Mouse (Mus musculus) neural tube, embryonic 11.5 days (tissue): ENCODE measurements at regions not wholly inside any gene's neighbourhood (a gene's known extent, or its start where the extent isn't known, plus 50 kb on each side); places are given as distances from the start of the nearest gene placed in this dataset.

Experiments used
- ATAC-seq: fragments of 200-750 bp; cut with Nextera tagmentation; 2 replicates; pipeline ENCODE4 v1.8.0; 2017; ENCODE audit warnings: moderate number of reproducible peaks, mild to moderate bottlenecking, moderate TSS enrichment, moderate library complexity; ENCODE audit not compliant: insufficient read depth, low FRiP score, low TSS enrichment
- DNase-seq: peaks from one replicate; pipeline ENCODE4 v3.0.0-alpha.2; 2015; ENCODE audit warnings: low spot score
- H3K27ac ChIP-seq: fragments of 300-500 bp; sonication (generic); 2 replicates; pipeline ENCODE4 v1.5.1; 2014; ENCODE audit warnings: low read depth, mild to moderate bottlenecking, low read length
- H3K27me3 ChIP-seq: fragments of 300-500 bp; sonication (generic); 2 replicates; pipeline ENCODE4 v1.6.1; 2014; ENCODE audit warnings: mild to moderate bottlenecking, low read length, mixed read lengths; ENCODE audit not compliant: control insufficient read depth, insufficient read depth
- H3K36me3 ChIP-seq: fragments of 300-500 bp; sonication (generic); 2 replicates; pipeline ENCODE4 v1.6.1; 2014; ENCODE audit warnings: mild to moderate bottlenecking, low read length, moderate library complexity, mixed read lengths; ENCODE audit not compliant: control insufficient read depth, insufficient read depth
- H3K4me1 ChIP-seq: fragments of 300-500 bp; sonication (generic); 2 replicates; pipeline ENCODE4 v1.6.1; 2014; ENCODE audit warnings: low read length, mixed read lengths; ENCODE audit not compliant: control insufficient read depth, insufficient read depth
- H3K4me2 ChIP-seq: fragments of 300-500 bp; sonication (generic); 2 replicates; pipeline ENCODE4 v1.6.1; 2014; ENCODE audit warnings: low read depth, mild to moderate bottlenecking, moderate library complexity
- H3K4me3 ChIP-seq: fragments of 300-500 bp; sonication (generic); 2 replicates; pipeline ENCODE4 v1.5.1; 2014; ENCODE audit warnings: low read depth, low read length
- H3K9ac ChIP-seq: fragments of 300-500 bp; sonication (generic); 2 replicates; pipeline ENCODE4 v1.6.1; 2014; ENCODE audit warnings: mild to moderate bottlenecking, low read length
- H3K9me3 ChIP-seq: fragments of 300-500 bp; sonication (generic); 2 replicates; pipeline ENCODE4 v1.6.1; 2016; ENCODE audit warnings: low read length; ENCODE audit not compliant: control insufficient read depth
- WGBS: fragments of 180-500 bp; shearing (Covaris S2); extraction: QIAGEN DNeasy Blood & Tissue Kit; methylation state at CpG from one replicate; pipeline ENCODE4 v1.1.7; 2014; 5-methylcytosine and 5-hydroxymethylcytosine counted together

DNA sequence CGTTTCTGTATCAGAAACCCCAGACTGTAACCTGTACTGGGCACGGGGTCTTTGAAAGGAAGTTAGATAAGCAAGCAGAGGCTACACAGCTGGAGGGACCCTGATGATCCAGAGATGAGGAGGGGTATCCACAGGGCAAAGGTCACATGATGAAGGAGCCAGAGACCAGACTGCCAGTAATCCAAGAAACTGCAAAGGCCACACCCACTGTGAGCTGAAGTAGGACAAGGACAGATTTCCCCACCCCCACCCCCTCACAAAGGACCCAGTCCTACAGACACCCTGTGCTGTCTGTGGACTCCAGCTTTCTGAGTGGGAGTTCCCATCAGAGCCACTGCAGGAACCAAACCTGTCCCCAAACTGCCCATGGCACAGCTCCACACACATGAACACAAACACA lies 124.9 kb upstream of the A430005L14Rik start:
- 78% methylated on average over 2 of the region's 2 CpGs for WGBS
- H3K4me2 ChIP-seq, result no peak overlapping the region

DNA sequence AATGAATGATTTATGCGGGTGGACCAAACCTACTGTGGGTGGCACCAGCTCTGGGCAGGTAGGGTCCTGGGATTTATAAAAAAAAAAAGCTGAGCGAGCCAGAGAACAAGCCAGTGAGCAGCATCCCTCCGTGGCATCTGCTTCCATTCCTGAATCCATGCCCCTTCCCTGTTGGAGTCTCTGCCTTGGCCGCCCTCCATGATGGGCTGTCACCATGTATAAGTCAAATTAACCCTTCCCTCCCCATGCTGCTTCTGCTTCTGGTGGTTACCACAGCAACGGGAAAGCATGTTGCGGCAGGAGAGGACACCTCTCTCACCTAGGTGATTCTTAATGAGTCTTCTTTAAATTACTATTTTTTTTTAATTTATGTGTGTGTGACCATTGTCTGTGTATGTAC lies 112.3 kb upstream of the A430005L14Rik start:
- no peak for DNase-seq
- H3K4me1 ChIP-seq, result no peaks in the 10 kb centered on the region
- H3K9me3 ChIP-seq, result no peaks in the 10 kb centered on the region
- H3K36me3 ChIP-seq, result no peaks in the 10 kb centered on the region
- no peak overlapping the region for H3K4me3 ChIP-seq
- ATAC-seq, result no peak
- no peaks in the 10 kb centered on the region for H3K27me3 ChIP-seq
- no peak overlapping the region for H3K27ac ChIP-seq
- 92% methylated on average over 6 of the region's 6 CpGs for WGBS
- no peak overlapping the region for H3K4me2 ChIP-seq
- no peak overlapping the region for H3K9ac ChIP-seq

More for the DNA sequence above, 124.9 kb upstream of the A430005L14Rik start:
- Histone ChIP-seq H3K4me3 (no peak overlapping the region), H3K9me3 (no peaks in the 10 kb centered on the region), H3K9ac (no peak overlapping the region), H3K4me1 (no peaks in the 10 kb centered on the region), H3K27me3 (no peaks in the 10 kb centered on the region), H3K36me3 (no peaks in the 10 kb centered on the region), H3K27ac (no peak overlapping the region)
- DNase-seq, result no peak
- ATAC-seq, result no peak

DNA sequence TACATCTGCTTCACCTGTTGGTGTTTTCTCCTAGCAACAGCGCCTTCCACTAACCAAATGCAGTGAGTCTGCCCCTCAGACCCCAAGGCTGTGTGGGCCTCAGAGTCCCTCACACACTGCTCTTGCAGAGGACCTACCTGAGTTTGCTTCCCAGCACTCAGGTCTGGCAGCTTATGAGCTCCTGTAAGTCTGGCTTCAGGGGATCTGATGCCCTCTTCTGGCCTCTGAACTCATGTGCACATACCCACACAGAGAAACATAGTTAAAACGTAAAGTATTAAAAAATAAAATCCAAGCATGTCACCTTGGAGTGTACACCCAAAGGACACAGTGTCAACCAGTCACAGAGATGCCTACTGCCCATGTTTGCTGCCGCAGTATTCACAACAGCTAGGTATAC lies 108.8 kb upstream of the A430005L14Rik start:
- Histone ChIP-seq H3K9me3 (no peaks in the 10 kb centered on the region), H3K4me2 (no peak overlapping the region), H3K27ac (no peak overlapping the region), H3K36me3 (no peaks in the 10 kb centered on the region), H3K27me3 (no peaks in the 10 kb centered on the region), H3K9ac (no peak overlapping the region), H3K4me1 (no peaks in the 10 kb centered on the region), H3K4me3 (no peak overlapping the region)
- WGBS, result 79% methylated on average over 3 of the region's 3 CpGs
- DNase-seq (no peak), ATAC-seq (no peak)

DNA sequence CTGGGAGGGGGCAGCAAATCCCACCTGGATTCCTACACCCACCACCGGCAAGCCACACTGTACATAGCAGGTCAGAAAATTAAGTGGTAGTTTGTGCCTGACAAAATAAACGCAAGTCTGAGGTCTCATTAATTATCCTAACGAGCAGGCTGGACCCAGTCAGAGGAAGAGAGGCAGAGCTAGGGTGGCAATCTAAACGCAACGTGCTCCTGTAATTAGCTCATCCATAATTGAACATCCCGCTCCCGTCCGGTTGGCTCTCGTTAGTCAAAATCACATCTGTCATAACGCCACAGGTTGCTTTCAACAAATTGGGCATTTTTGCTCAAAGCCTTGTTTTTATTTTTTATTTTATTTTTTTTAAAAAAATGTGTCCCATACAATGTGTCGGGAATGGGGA lies 106.9 kb upstream of the A430005L14Rik start:
- Histone ChIP-seq H3K4me1 (0 out of 2 replicates have a peak, but pooled peaks cover 4% of the 10 kb centered on the region), H3K9me3 (no peaks in the 10 kb centered on the region), H3K4me3 (no peak overlapping the region), H3K27ac (no peak overlapping the region), H3K4me2 (no peak overlapping the region), H3K27me3 (no peaks in the 10 kb centered on the region), H3K36me3 (no peaks in the 10 kb centered on the region), H3K9ac (no peak overlapping the region)
- ATAC-seq (no peak), DNase-seq (no peak)
- WGBS, result 63% methylated on average over 11 of the region's 11 CpGs

DNA sequence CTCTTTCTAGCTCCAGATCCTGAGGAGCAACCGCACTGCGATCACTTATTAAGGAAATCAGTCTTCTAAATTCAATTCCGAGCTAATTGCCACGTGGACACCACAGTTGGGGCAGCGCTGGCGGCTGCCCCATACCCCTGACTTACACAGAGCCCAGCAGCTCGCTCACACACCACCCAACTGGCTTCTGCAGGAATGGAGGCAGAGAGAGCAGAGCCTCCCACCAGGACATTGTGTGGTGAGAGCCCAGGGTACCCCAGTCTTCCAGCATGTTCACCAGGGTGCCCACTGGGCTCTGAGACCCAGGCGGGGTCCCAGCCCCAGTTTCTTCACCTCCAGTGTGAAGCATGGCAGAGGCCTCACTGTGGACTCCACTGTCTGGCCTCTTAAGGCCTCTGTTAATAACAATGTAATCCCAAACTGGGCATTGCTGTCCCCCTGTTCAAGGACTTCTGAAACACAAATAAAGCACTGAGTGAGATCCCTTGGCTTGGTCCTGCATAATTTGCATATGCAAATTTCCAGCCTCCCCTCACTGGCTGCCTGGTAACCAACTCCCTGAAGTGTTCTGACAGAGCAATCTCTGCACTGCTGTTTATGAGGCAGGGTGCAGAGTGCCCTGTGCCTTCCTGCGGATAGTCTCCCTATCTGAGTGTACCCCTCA lies 102.8 kb upstream of the A430005L14Rik start:
- Histone ChIP-seq H3K27ac (no peak overlapping the region), H3K4me2 (no peak overlapping the region), H3K9me3 (no peaks in the 10 kb centered on the region), H3K9ac (no peak overlapping the region), H3K4me1 (0 out of 2 replicates have a peak, but pooled peaks cover 4% of the 10 kb centered on the region), H3K36me3 (no peaks in the 10 kb centered on the region), H3K4me3 (no peak overlapping the region), H3K27me3 (no peaks in the 10 kb centered on the region)
- ATAC-seq (no peak; the same call in 1 of the 2 replicates), DNase-seq (no peak)
- 73% methylated on average over 9 of the region's 9 CpGs for WGBS

DNA sequence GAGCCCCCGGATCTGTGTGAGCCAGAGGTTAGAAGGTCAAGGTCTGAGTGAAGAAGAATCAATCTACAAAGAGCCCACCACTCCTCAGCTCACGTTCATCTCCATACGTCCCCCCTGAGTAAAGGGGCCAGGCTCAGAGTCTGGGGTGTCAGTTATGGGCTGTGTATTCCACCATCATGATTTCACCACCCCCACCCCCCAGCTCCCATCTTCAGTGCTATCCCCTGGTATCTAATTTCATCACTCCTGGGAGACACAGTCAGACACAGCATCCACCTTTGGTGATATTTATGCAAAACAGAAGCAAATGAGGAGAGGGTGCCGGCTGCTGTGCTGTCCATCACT lies 102.3 kb upstream of the A430005L14Rik start:
- DNase-seq (no peak), ATAC-seq (no peak)
- Histone ChIP-seq H3K4me1 (0 out of 2 replicates have a peak, but pooled peaks cover 4% of the 10 kb centered on the region), H3K27ac (no peak overlapping the region), H3K27me3 (no peaks in the 10 kb centered on the region), H3K36me3 (no peaks in the 10 kb centered on the region), H3K9me3 (no peaks in the 10 kb centered on the region), H3K4me3 (no peak overlapping the region), H3K9ac (no peak overlapping the region), H3K4me2 (no peak overlapping the region)
- 66% methylated on average over 4 of the region's 4 CpGs for WGBS

DNA sequence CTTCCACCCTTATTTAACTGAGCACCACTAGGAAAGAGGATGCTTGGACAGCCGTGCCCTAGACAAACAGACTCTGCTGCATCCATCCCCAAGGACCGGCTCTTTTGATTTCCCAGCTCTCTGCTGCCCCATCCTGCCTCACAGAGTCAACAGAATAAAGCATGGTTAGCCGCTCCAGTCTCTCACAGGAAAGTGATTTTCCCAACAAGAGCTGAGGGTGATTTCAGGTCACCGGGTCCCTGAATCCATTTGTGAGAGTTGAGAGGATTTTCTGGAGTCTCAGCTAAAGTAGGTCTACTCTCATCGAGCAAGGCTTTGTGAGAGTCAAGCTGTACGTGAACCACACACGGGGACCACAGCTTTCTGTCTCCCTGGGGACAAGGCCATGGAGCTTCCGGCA lies 95.6 kb upstream of the A430005L14Rik start:
- no peaks in the 10 kb centered on the region for H3K36me3 ChIP-seq
- ATAC-seq (no peak), DNase-seq (no peak)
- H3K4me3 ChIP-seq, result no peak overlapping the region
- no peak overlapping the region for H3K27ac ChIP-seq
- no peak overlapping the region for H3K4me2 ChIP-seq
- H3K4me1 ChIP-seq, result no peaks in the 10 kb centered on the region
- no peaks in the 10 kb centered on the region for H3K27me3 ChIP-seq
- 68% methylated on average over 8 of the region's 8 CpGs for WGBS
- no peaks in the 10 kb centered on the region for H3K9me3 ChIP-seq
- H3K9ac ChIP-seq, result no peak overlapping the region

DNA sequence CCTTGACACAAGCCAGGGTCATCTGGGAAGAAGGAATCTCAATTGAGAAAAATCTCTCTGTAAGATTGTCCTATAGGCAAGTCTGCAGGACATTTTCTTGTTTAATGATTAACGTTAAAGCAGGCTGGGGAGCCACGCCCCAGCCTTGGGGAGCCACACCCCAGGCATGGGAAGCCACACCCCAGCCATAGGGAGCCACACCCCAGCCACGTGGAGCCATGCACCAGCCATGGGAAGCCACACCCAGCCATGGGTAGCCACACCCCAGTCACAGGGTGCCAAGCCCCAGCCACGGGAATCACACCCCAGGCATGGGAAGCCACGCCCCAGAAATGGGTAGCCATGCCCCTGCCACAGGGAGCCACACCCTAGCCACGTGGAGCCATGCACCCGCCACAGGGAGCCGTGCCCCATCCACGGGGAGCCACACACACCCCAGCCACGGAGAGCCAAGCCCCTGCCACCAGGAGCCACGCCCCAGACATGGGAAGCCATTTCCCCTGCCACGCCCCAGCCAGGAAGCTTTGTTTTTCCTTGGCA lies 94.8 kb upstream of the A430005L14Rik start:
- Histone ChIP-seq H3K4me3 (no peak overlapping the region), H3K36me3 (no peaks in the 10 kb centered on the region), H3K27ac (no peak overlapping the region), H3K4me2 (no peak overlapping the region), H3K4me1 (no peaks in the 10 kb centered on the region), H3K9ac (no peak overlapping the region), H3K9me3 (no peaks in the 10 kb centered on the region), H3K27me3 (no peaks in the 10 kb centered on the region)
- no peak for DNase-seq
- WGBS, result 82% methylated on average over 12 of the region's 12 CpGs
- ATAC-seq, result no peak

DNA sequence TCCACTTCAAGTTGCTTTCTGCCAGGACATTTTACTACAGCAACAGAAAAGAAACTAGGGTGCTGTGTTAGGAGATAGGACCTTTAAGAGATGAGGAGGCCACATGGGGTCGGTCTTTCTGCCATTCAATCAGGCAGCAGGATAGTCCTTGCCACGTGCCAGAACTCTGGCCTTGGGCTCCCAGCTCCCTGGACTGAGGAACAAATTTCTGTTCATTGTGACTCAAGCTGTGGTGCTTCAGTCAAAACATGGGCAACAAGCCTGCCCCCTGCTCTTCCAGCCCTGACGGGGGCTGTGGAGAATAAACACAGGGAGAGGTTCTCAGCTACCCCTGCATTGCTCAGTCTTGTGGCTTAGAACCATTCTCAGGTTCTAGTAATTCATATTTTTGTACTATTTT lies 84.7 kb upstream of the A430005L14Rik start:
- no peak overlapping the region for H3K4me2 ChIP-seq
- WGBS, result 82% methylated on average over 3 of the region's 3 CpGs
- H3K36me3 ChIP-seq, result no peaks in the 10 kb centered on the region
- no peak overlapping the region for H3K9ac ChIP-seq
- DNase-seq, result no peak
- H3K27me3 ChIP-seq, result no peaks in the 10 kb centered on the region
- no peaks in the 10 kb centered on the region for H3K4me1 ChIP-seq
- no peak overlapping the region for H3K4me3 ChIP-seq
- no peaks in the 10 kb centered on the region for H3K9me3 ChIP-seq
- no peak for ATAC-seq
- no peak overlapping the region for H3K27ac ChIP-seq
